Mouse (Mus musculus) kidney, adult 2 months (tissue): ENCODE data around the gene Mindy4b-ps. TPM values are rescaled to one million over a fixed set of nuclear protein-coding genes. Genes with fewer than 3 reads are reported as not detected.

Experiments
- DNase-seq: peaks from one replicate; pipeline ENCODE4 v3.0.0; 2021
- H3K27ac ChIP-seq: fragments of 200-500 bp; 2 replicates; pipeline ENCODE4 v1.5.1; 2012; ENCODE audit warnings: low read depth, low read length, control low read depth, inconsistent platforms; ENCODE audit not compliant: insufficient read depth
- H3K27me3 ChIP-seq: fragments of 200-500 bp; replicated peaks from 2 replicates; pipeline ENCODE4 v1.6.1; 2012; ENCODE audit warnings: mild to moderate bottlenecking, moderate library complexity, low read length, inconsistent platforms; ENCODE audit not compliant: control insufficient read depth, insufficient read depth
- H3K36me3 ChIP-seq: fragments of 200-500 bp; 2 replicates; pipeline ENCODE4 v1.6.1; 2012; ENCODE audit warnings: mild to moderate bottlenecking, moderate library complexity, low read length, inconsistent platforms; ENCODE audit not compliant: control insufficient read depth, insufficient read depth
- H3K4me1 ChIP-seq: fragments of 200-500 bp; 2 replicates; pipeline ENCODE4 v1.6.1; 2011; ENCODE audit warnings: low read length; ENCODE audit not compliant: control insufficient read depth, insufficient read depth
- H3K4me3 ChIP-seq: fragments of 200-500 bp; 2 replicates; pipeline ENCODE4 v1.5.1; 2011; ENCODE audit warnings: mild to moderate bottlenecking, low read depth, low read length, control low read depth; ENCODE audit not compliant: insufficient read depth
- CTCF ChIP-seq: fragments of 200-500 bp; conservative IDR thresholded peaks from 2 replicates; pipeline ENCODE4 v1.5.1; 2011; ENCODE audit warnings: low read depth, mild to moderate bottlenecking, control low read depth, low read length, moderate library complexity, mixed read lengths; ENCODE audit not compliant: insufficient read depth, insufficient read length
- POLR2A ChIP-seq: fragments of 200-500 bp; IDR thresholded peaks from one replicate; pipeline ENCODE4 v1.6.1; 2011; ENCODE audit warnings: low read depth, low read length, control low read depth
- WGBS: fragments of 180-500 bp; shearing (Covaris S2); methylation state at CpG from one replicate; pipeline ENCODE4 v1.1.7; 2018; 5-methylcytosine and 5-hydroxymethylcytosine counted together
- polyA plus RNA-seq: library from polyadenylated mRNA; depleted of rRNA; stranded (reverse); fragments of >200 nt; gene quantifications from 2 replicates; pipeline ENCODE4 v1.2.3, GENCODE M21; 2012

Mindy4b-ps gene
- polyA plus RNA-seq, 1 experiment: not detected

GRCm38 (mm10) chr3:58831586-58831985 is 9.5 kb upstream of the Mindy4b-ps start:
- WGBS: 79% methylated on average over 5 of the region's 5 CpGs
- TF ChIP-seq POLR2A (no peak), CTCF (no peak)

GRCm38 (mm10) chr3:58829926-58830325 is 7.8 kb upstream of the Mindy4b-ps start:
- H3K4me1 ChIP-seq: no peaks in the 10 kb centered on the region
- no peak for DNase-seq
- no peaks in the 10 kb centered on the region for H3K27me3 ChIP-seq
- WGBS: 81% methylated on average over 1 of the region's 1 CpGs
- H3K27ac ChIP-seq: no peak overlapping the region
- TF ChIP-seq POLR2A (no peak), CTCF (no peak)
- H3K4me3 ChIP-seq: no peak overlapping the region
- no peaks in the 10 kb centered on the region for H3K36me3 ChIP-seq

More at GRCm38 (mm10) chr3:58831586-58831985, 9.5 kb upstream of the Mindy4b-ps start:
- Histone ChIP-seq H3K36me3 (no peaks in the 10 kb centered on the region), H3K27ac (no peak overlapping the region), H3K4me1 (no peaks in the 10 kb centered on the region), H3K4me3 (no peak overlapping the region), H3K27me3 (no peaks in the 10 kb centered on the region)
- DNase-seq: no peak

DNA sequence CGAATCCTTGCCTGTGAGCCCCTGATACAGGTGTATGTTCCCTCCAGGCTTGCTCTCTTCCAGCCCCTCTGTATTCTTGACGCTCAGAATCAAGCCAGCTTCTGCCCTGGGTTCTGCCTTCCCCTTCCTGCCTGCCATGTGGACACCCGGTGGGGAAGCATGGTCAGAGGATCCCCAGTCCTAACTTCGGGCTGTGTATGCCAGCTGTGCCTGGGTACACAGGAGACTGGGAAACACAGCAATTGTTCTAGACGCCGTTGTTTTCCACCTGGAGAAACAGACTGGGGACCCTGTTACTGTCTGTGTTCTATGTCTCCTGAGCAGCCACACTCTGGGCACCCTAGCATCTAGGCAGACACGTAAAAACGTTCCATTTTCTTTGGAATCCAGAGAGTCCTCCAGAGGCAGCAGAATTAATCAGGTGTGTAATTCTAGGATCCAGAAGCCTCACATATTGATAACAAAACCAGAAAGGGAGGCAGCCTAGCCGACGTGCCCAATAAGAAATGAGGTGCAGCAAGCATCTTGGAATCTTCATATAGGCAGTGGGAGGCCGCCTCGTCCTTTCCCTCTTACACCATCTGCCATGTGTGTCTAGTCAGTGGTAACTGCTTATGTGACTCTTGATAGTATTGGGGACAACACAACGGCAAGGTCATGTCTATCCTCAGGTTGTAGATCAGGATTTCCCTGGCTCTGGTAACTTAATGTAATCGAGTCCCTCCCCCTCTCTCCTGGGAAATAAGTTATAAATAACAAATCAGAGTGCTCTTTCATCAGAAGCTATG is 6.4 kb upstream of the Mindy4b-ps start:
- TF ChIP-seq POLR2A: no peak
- no peak for TF ChIP-seq CTCF
- no peak overlapping the region for H3K27ac ChIP-seq
- 78% methylated on average over 14 of the region's 14 CpGs for WGBS
- H3K4me3 ChIP-seq: no peak overlapping the region
- no peaks in the 10 kb centered on the region for H3K27me3 ChIP-seq
- no peaks in the 10 kb centered on the region for H3K36me3 ChIP-seq
- no peak for DNase-seq
- H3K4me1 ChIP-seq: no peaks in the 10 kb centered on the region

- Histone ChIP-seq H3K27me3 (no peaks in the 10 kb centered on the region), H3K36me3 (no peaks in the 10 kb centered on the region), H3K27ac (no peak overlapping the region), H3K4me3 (no peak overlapping the region), H3K4me1 (no peaks in the 10 kb centered on the region)
- no peak for DNase-seq
- TF ChIP-seq POLR2A (no peak), CTCF (no peak)
- WGBS: 39% methylated on average over 4 of the region's 4 CpGs
Observed at GRCm38 (mm10) chr3:58826266-58826665, 4.2 kb upstream of the Mindy4b-ps start.

- DNase-seq: no peak
- TF ChIP-seq CTCF (no peak), POLR2A (no peak)
- no peaks in the 10 kb centered on the region for H3K27me3 ChIP-seq
- H3K36me3 ChIP-seq: no peaks in the 10 kb centered on the region
- no peak overlapping the region for H3K4me3 ChIP-seq
- H3K27ac ChIP-seq: no peak overlapping the region
- no peaks in the 10 kb centered on the region for H3K4me1 ChIP-seq
- WGBS: 47% methylated on average over 6 of the region's 6 CpGs
Observed at GRCm38 (mm10) chr3:58817337-58817736, 4.8 kb downstream of the Mindy4b-ps start.

DNA sequence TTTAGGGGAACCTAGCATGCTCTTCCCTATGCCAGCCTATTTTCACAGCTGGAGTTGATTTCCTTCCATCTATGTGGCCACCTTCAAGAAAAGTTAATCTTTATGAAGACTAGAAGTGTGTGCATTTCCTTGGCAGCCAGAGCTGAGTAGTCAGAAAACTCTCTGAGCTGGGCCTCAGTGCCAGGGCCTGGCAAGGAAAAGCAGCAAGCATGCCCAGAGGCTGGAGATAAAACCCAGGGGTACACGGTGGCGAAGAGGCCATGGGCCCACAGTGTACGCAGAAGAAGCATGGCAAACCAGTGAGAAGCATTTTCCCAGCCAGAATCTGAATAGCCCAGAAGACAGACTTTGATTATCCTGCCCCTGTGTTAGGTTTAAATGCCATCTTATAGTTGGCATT is 7.9 kb downstream of the Mindy4b-ps start:
- H3K4me3 ChIP-seq: no peak overlapping the region
- no peak overlapping the region for H3K27ac ChIP-seq
- no peaks in the 10 kb centered on the region for H3K27me3 ChIP-seq
- H3K4me1 ChIP-seq: no peaks in the 10 kb centered on the region
- WGBS: 92% methylated on average over 3 of the region's 3 CpGs
- H3K36me3 ChIP-seq: no peaks in the 10 kb centered on the region
- TF ChIP-seq CTCF (no peak), POLR2A (no peak)
- no peak for DNase-seq

DNA sequence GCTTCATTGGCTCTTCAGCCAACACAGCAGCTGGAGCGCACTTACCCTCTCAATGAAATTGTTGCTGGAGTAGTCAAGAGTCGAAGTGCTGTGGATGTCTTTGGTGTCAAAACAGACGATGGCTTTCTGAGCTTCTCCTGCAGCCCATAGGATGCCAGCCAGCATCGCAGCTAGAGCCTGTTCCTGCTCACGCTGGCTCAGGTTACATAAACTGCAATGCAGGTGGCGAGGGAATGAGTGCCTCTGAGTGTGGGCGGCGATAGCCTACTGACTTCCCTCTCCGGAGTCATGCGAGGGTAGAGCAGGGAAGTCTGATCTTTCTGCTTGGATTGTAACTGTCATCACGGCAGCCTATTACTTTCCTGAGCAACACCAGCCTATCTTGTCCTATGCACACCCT is 11.8 kb downstream of the Mindy4b-ps start:
- TF ChIP-seq POLR2A: no peak
- no peak for TF ChIP-seq CTCF
- 27% methylated on average over 11 of the region's 11 CpGs for WGBS
- DNase-seq: no peak
- H3K4me3 ChIP-seq: no peak overlapping the region
- H3K36me3 ChIP-seq: no peaks in the 10 kb centered on the region
- H3K27ac ChIP-seq: no peak overlapping the region
- H3K4me1 ChIP-seq: no peaks in the 10 kb centered on the region
- H3K27me3 ChIP-seq: no peaks in the 10 kb centered on the region
